Mouse (Mus musculus) adrenal gland, postnatal 36 days (tissue): Measurements from ENCODE around the gene Vmn2r85. TPM values are rescaled to one million over a fixed set of nuclear protein-coding genes. Genes with fewer than 3 reads are reported as not detected.
"Not testable (repeated sequence)": the region's sequence is repeated elsewhere in the genome, so short reads cannot be mapped to it uniquely, and the experiment has no call there.

ENCODE experiments used
- DNase-seq, 2 experiments: peaks; one replicate each; pipeline ENCODE4 v3.0.0; 2021; ENCODE audit warnings: mixed read lengths in 1 of 2
- long read RNA-seq, 2 experiments: library from polyadenylated mRNA; stranded (forward); transcript quantifications; one replicate each; pipeline ENCODE4 v2.0.0; 2021; ENCODE audit warnings: borderline sequencing depth in 2 of 2
- total RNA-seq, 2 experiments: library from RNA; stranded (reverse); gene quantifications; 2 replicates each; pipeline ENCODE4 v1.2.3; 2021

Gene Vmn2r85
- total RNA-seq: not detected
- long read RNA-seq, experiment 1: 0 reads
- long read RNA-seq, experiment 2: 0 reads

DNA sequence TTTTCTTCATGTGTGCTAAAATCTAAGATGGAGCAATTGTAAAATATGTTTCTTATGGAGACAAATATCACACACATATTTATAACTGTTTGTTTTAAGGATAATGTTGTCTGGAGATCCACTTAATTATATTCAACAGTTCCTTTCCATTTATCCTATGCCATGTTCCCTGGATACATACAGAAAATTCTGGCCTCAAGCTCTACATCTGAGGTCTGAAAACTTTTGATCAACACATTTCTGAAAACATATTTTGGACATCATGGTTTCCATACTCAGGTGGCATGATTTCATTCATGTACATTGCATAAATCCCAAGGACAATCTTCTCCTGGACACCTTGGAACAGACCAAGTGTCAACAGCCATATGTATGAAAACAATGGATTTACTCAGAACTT, at the start of gene Vmn2r85:
Gene Vmn2r85, minus strand, starts transcription at position 101 of the 400 bp plus-strand sequence.
- not testable (repeated sequence) for DNase-seq

DNA sequence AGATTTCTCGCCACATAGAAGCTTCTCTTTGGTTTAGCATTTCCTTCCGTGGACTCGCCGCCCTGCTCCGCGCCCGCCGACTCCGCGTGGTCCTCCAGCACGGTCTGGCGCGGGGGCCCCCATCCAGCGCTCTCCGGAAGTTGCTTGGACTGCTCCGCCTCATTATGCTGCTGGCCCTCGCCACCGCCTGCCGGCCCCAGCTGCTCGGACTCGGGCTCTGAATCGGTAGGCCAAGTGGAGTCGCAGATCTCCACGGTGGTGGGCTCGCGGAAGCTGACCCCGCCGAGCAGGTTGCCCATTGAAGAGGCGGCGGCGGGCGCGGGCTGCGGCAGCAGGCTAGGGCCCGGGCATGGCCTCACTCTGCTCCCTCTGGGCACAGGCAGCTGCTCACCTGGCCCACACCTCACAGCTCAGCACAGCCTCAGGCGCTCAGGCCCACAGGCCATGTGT, 40.8 kb upstream of the Vmn2r85 start:
- DNase-seq: peak; percentile 29 to 36

DNA sequence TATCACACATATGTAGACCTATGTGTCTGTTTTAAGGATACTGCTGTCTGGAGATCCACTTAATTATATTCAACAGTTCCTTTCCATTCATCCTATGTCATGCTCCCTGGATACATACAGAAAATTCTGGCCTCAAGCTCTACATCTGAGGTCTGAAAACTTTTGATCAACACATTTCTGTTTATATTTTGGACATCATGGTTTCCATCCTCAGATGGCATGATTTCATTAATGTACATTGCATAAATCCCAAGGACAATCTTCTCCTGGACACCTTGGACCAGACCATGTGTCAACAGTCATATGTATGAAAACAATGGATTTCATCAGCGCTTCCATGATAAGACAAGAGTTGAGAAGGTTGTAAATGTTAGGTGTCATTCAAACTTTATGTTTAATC, 26.4 kb upstream of the Vmn2r85 start, which contains the start of gene Vmn2r86:
Gene Vmn2r86, minus strand, starts transcription at position 101 of the 400 bp plus-strand sequence.
- not testable (repeated sequence) for DNase-seq

DNA sequence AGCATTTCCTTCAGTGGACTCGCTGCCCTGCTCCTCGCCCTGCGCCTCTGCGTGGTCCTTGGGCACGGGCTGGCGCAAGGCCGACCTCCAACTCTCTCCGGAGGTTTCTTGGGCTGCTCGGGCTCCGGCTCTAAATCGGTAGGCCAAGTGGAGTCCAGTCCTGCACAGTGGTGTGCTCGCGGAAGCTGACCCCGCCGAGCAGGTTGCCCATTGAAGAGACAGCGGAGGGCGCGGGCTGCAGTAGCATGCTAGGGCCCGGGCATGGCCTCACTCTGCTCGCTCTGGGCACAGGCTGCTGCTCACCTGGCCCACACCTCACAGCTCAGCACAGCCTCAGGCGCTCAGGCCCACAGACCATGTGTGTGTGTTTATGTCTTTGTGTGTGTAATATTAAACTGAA, 15.3 kb upstream of the Vmn2r85 start:
- DNase-seq: no peak

DNA sequence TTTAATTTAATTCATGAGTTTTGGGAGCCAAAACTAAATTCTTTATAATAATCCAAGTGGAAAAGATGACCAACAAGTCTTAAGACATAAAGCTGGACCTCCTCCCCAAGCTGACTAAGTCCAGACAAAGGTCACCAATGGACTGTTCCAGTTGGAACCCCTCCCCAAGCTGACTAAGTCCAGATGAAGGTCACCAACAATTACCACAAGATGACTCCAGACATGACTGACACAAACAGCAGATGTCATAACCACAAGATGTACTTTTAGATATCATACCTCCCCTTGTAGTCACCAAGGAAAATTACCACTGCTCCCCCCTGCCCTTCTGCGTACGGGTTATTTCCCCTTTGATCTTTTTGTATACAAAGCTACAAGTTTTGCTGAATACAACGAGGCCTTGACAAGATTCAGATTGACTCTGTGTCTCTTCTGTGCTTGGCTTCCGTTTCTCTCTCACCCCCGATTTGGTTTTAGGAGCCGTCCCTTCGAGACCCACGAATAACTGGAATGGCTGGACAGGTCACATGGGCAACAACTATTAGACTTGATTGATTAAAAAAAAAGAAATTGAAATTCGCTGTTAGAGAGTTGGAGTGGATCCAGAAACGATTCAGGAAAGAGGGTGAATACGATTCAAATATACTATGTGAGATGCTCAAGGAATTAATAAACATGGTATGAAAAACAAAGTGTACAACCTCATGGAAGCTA, 4.8 kb upstream of the Vmn2r85 start:
- peak; percentile 3 to 12 for DNase-seq

DNA sequence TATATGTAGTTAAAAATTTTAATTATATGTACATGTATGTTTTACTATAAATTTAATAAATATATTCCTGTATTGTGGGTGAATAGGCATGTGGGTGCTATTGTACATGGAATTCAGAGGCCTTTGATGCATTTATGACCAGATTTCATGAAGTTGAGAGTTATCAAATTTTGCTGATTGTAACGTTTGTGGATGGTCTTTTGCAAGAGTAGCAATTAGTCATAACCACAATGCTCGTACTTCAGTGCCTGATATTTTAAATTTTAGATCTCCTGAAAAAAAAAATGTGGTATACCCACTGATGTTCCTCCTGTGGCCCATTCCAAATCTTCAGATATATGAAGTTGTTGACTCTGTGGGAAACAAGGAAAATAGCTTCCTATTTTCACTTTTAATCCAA, 7.1 kb downstream of the Vmn2r85 start:
- DNase-seq: not testable (repeated sequence)

DNA sequence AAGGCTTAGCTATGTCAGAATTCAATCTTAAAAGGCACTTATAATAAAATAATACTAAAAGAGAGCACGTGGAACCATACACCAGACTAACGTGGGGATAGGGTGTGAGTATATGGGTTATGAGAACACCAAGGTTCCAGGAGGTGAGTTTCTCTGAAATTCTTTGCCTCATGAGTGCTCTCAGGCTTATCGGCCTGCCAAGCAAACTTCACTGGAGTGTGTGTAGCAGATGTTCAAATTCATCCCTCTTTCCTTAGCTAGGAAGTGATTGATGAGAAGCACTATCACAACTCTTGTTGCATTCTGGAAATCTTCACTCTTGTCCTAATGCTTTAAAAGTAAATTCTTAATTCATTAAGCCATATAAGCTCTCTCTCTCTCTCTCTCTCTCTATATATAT, 9.1 kb downstream of the Vmn2r85 start:
- no peak for DNase-seq

DNA sequence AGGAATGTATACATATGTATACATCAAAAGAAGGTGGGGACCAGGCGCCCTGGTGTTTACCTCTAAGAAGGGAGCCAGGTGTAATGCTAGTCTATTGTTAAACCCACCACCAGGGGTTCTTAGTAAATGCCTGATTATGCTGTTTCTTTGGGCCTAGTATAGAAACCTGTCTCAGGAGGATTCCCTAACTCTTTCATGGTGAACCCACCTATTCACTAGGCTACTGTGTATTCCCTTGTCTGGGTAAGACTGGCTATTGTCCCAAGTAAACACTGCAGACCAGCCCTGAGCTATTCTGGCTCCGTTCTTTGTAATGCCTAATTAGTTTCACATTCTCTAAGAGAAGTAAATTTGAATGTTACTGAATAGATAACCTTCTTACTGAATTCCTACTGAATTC, 9.5 kb downstream of the Vmn2r85 start:
- not testable (repeated sequence) for DNase-seq

DNA sequence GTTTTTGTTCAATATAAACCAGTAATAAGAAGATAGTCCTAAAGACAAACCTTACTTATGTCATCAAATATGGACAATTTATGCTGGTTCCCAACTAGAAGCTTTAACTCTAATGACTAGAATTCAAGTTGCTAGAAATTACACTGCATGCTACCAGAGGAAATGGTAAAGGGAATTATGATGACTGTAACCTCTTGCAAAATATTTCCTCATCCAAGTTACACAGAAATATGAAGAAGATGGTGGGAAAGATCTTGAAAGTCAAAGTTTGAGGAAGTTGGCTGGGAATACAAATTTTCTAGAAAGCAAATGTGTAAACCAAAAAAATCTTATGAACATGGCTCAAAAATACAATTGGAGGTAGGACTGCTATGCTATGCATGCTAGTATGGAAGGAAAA, 13.2 kb downstream of the Vmn2r85 start:
- DNase-seq: not testable (repeated sequence)

DNA sequence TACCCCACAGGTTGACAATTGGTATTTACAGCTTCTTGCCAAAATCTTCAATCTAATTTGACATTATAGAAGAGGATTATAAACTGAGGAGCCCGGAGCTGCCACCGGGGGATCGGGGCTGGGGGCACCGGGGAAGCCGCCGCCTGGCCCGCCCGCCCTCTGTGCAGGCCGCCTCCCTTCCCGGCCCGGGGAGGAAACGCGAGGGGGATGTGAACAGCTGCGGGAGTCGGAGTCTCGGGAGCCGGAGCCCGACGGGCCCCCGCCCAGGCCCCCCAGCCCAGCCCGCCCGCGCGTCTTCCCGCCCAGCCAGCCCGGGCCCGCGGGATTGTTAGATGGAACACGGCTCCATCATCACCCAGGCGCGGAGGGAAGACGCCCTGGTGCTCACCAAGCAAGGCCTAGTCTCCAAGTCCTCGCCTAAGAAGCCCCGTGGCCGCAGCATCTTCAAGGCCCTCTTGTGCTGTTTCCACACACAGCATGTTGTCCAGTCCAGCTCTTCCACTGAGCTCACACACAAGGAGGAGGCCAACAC, 17.3 kb downstream of the Vmn2r85 start:
- not testable (repeated sequence) for DNase-seq

DNA sequence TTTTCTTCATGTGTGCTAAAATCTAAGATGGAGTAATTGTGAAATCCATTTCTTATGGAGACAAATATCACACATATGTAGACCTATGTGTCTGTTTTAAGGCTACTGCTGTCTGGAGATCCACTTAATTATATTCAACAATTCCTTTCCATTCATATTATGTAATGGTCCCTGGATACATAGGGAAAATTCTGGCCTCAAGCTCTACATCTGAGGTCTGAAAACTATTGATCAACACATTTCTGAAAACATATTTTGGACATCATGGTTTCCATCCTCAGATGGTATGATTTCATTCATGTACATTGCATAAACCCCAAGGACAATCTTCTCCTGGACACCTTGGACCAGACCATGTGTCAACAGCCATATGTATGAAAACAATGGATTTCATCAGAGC, 35.3 kb downstream of the Vmn2r85 start, which contains the start of gene Vmn2r84:
Gene Vmn2r84, minus strand, starts transcription at position 101 of the 400 bp plus-strand sequence.
- no peak for DNase-seq

DNA sequence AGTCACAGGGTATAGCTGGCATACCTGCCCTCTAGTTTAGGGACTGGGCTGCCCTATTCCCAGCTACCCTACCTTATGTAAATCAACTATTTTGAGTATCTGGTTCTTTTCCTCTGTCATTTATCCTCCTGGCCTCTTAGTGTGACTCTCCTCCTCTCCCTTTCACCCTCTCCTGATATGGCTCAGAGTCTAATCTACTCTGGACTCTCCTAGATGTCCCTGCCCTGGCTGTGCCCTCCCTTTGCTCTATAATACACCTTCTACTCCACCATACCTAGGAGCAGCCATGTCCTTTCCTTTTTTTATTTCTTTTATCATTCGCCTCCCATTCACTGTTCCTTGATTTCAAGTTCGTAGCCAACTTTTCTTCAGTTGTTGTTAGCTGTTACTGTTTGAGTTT, 54.4 kb downstream of the Vmn2r85 start:
- DNase-seq: no peak

DNA sequence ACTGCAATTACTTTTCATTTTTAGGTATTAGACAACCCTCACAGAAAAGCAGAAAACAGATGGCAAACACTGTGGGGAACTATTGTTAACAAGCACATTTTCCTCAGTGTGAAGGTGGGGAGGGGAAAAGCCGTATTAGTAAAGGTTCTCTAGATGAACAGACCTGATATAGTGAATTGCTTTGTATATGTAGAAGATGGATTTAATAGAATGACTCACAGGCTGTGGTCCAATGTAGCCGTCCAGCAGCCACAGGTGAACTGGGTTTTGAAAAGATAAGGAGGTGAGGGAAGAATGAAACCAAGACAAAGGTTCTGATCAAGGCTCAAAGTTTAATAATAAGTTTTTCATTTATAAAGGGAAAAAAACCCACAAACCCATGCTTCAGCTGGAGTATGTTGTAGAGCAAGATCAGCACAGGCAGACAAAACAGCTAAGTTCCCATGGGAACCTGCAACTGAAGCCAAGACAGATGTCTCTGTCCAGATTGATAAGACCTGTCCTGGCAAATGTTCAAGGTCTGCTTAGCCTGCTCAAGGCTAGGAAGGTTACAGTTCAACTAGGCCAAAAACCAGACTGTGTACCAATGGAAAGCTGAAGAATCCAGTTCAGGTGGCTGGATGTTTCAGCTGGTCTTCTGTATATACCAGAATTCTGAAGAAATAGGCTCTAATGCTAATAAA, 56.9 kb downstream of the Vmn2r85 start:
- peak in 1 of 2 experiments; percentile 6 for DNase-seq

DNA sequence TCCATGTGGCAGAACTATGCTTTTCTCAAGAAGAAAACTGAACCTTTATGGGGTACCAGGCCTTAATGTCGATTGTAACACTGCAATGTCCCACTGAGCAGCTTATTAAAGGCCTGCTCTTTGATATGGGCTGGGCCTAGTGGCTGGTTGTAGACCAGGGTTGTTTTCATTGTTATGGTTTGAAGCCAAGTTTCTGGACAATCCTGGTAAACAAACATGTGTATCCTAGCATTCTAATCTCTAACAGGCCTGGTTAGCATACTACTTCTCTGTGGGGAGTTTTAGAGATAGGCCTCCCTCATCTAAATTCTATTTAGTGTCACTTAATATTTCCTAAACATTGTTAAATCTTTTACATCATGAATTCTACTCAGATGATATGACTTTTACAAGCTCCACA, 57.9 kb downstream of the Vmn2r85 start:
- DNase-seq: no peak

DNA sequence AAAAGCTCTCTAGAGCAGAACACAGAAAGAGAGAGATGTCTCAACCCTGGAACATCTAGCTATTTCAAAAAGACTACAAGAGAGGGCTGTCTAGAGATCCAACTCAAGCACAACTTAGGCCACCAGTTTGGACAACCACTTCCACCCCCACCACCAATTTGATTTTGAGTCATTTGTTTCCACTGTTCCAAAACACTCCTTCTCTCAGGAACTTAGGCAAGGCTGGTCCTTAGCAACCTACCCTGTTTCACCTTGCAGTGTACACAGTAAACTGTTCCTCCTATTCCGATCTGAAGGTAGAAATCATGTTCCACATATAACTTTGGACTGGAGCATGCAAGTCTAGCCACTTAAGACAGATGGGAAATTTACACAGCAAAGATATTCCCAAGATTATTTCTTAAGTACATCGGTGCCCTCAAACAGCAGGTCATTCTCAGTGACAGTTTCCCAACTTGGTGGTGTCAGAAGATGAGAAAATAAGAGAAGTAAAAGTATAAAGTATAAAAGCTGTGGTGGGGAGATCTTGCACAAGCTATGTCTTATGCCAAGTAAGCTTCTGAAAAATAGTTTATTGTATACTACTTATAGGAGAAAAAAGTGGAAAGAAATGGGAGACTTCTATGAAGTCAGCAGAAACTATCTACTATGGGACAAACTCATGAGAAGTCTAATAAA, 59.4 kb downstream of the Vmn2r85 start:
- DNase-seq: no peak

DNA sequence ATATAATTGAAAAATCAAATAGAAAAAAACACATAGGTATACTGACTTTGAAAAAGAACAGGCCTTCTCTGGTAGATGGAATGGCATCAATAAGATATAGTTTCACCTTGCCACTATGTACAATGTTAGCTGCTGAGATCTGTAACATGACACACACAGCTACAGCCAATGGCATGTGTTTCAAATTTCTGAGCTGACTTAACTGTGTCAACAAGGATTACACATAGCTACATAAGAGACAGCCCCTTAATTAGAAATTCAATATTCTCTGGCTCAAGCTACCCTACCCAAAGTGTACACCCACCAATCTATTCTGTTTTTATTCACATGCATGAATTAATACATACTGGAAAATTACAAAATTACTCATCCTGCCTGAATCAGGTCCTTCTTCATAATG, 61.1 kb downstream of the Vmn2r85 start:
- DNase-seq: no peak

DNA sequence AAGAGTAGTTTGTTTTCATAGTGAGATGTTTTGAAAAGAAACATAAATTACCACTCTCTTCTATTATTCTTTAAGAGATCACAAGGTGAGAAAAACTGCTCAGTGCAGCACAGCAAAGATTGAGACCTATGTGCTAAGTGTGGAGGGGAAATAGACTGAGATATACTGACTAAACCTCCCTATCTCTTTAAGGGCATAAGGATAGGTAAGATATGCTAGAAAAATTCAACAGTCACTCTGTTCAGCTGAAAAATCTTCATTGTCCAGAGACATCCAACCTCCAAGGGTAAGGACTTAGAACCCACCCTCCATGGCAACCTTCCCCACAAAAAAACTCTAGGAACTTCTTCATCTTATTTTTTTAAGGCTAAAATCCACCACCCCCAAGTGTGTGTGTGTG, 64.7 kb downstream of the Vmn2r85 start:
- no peak for DNase-seq

Other genes with a start within 250 kb of the Vmn2r85 start
- gene Olfr826, start 245.5 kb downstream of the Vmn2r85 start, total RNA-seq: not detected
- gene Olfr827, start 215.3 kb downstream of the Vmn2r85 start, total RNA-seq: not detected
- under 1 TPM; 0.46 to 0.63 TPM for gene Neurod4, start 149.5 kb downstream of the Vmn2r85 start, total RNA-seq
- under 1 TPM; 0.30 to 0.40 TPM for gene Tespa1, start 106.8 kb downstream of the Vmn2r85 start, total RNA-seq
- not detected for gene Vmn2r84, start 35.4 kb downstream of the Vmn2r85 start, total RNA-seq
- not detected for gene Vmn2r86, start 26.3 kb upstream of the Vmn2r85 start, total RNA-seq
- gene Vmn2r87, start 67.7 kb upstream of the Vmn2r85 start, total RNA-seq: not detected